Mouse (Mus musculus): Measurements from ENCODE around the gene Mndal. TPM values are rescaled to one million over a fixed set of nuclear protein-coding genes. Genes with fewer than 3 reads are reported as not detected.
"Not testable (repeated sequence)": the region's sequence is repeated elsewhere in the genome, so short reads cannot be mapped to it uniquely, and the experiment has no call there.

Gene Mndal
- total RNA-seq, 2 experiments from 2014 or later = 14.6 to 15.3 TPM

- not testable (repeated sequence) for DNase-seq (ENCODE audit: low spot score in 2 of 2)
These were observed 36.4 kb downstream of the Mndal start for GRCm38 (mm10) chr1:173905885-173906284.

- not testable (repeated sequence) for DNase-seq (ENCODE audit: low spot score in 2 of 2)
These were observed 52.5 kb downstream of the Mndal start for GRCm38 (mm10) chr1:173889741-173890140.

- not testable (repeated sequence) for DNase-seq (ENCODE audit: low spot score in 2 of 2)
These were observed 55.1 kb downstream of the Mndal start for GRCm38 (mm10) chr1:173887026-173887787.

- DNase-seq (ENCODE audit: low spot score in 2 of 2) = not testable (repeated sequence)
These were observed 62.2 kb downstream of the Mndal start for GRCm38 (mm10) chr1:173880004-173880666.

- DNase-seq (ENCODE audit: low spot score in 2 of 2) = not testable (repeated sequence)
These were observed 62.9 kb downstream of the Mndal start for GRCm38 (mm10) chr1:173879225-173879987.

GRCm38 (mm10) chr1:173878264-173878663, 64.0 kb downstream of the Mndal start:
- DNase-seq (ENCODE audit: low spot score in 2 of 2) = not testable (repeated sequence)

- not testable (repeated sequence) for DNase-seq (ENCODE audit: low spot score in 2 of 2)
These were observed 65.2 kb downstream of the Mndal start for GRCm38 (mm10) chr1:173877125-173877524.

- not testable (repeated sequence) for DNase-seq (ENCODE audit: low spot score in 2 of 2)
These were observed 73.7 kb downstream of the Mndal start for GRCm38 (mm10) chr1:173868586-173868985.

GRCm38 (mm10) chr1:173866504-173866903, 75.8 kb downstream of the Mndal start:
- DNase-seq (ENCODE audit: low spot score in 2 of 2) = no peak

- DNase-seq (ENCODE audit: low spot score in 2 of 2) = not testable (repeated sequence)
These were observed 88.6 kb downstream of the Mndal start for GRCm38 (mm10) chr1:173853711-173854110.

- DNase-seq (ENCODE audit: low spot score in 2 of 2) = not testable (repeated sequence)
These were observed 89.4 kb downstream of the Mndal start for GRCm38 (mm10) chr1:173852853-173853252.

- not testable (repeated sequence) for DNase-seq (ENCODE audit: low spot score in 2 of 2)
These were observed 96.1 kb downstream of the Mndal start for GRCm38 (mm10) chr1:173846193-173846592.

GRCm38 (mm10) chr1:173844754-173845153, 97.5 kb downstream of the Mndal start:
- no peak for DNase-seq (ENCODE audit: low spot score in 2 of 2)

- DNase-seq (ENCODE audit: low spot score in 2 of 2) = not testable (repeated sequence)
These were observed 120.8 kb downstream of the Mndal start for GRCm38 (mm10) chr1:173821481-173821803.

- not testable (repeated sequence) for DNase-seq (ENCODE audit: low spot score in 2 of 2)
These were observed 121.4 kb downstream of the Mndal start for GRCm38 (mm10) chr1:173820794-173821480.

- not testable (repeated sequence) for DNase-seq (ENCODE audit: low spot score in 2 of 2)
These were observed 133.0 kb downstream of the Mndal start for GRCm38 (mm10) chr1:173809294-173809693.

GRCm38 (mm10) chr1:173802689-173803281, 139.5 kb downstream of the Mndal start:
- DNase-seq (ENCODE audit: low spot score in 2 of 2) = not testable (repeated sequence)

- not testable (repeated sequence) for DNase-seq (ENCODE audit: low spot score in 2 of 2)
These were observed 140.1 kb downstream of the Mndal start for GRCm38 (mm10) chr1:173802207-173802606.

- not testable (repeated sequence) for DNase-seq (ENCODE audit: low spot score in 2 of 2)
These were observed 140.5 kb downstream of the Mndal start for GRCm38 (mm10) chr1:173801791-173802190.

All from adrenal gland, adult 18-20 months (tissue).